Mouse (Mus musculus) testis, adult 2 months (tissue): ENCODE measurements around the gene Anxa10.

Experiments
- CTCF ChIP-seq: fragments of 200-500 bp; IDR thresholded peaks from 2 replicates; pipeline ENCODE4 v1.5.1; 2012; ENCODE audit warnings: low read depth, mild to moderate bottlenecking, inconsistent platforms, low read length, moderate library complexity; ENCODE audit not compliant: control insufficient read depth, insufficient read depth, insufficient replicate concordance
- POLR2A ChIP-seq: fragments of 200-500 bp; IDR thresholded peaks from 2 replicates; pipeline ENCODE4 v1.6.1; 2012; ENCODE audit warnings: low read depth, mild to moderate bottlenecking, inconsistent platforms, low read length, moderate library complexity; ENCODE audit not compliant: control insufficient read depth

DNA sequence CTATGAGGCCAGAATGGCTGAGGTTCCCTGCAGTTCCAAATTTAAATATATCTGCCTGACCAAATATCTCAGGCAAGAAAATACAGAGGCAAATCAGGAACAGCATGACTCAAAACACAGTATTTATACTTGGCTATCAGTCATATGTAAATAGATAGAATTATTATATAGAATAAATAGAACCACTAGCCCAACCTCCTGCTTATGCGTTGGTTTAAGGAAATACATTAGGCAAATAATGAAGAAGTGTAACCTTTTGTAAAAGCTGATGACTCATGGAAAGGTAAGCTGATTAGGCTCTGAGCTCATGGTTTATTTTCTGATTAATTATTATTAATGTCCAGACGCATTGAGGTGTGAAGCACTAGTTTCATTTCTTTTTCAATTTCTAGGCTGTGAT is at the start of gene Anxa10:
- TF ChIP-seq POLR2A (no peak), CTCF (no peak)
